Mouse (Mus musculus) midbrain, embryonic 16.5 days (tissue): ENCODE results near the gene Ormdl3. TPM values are rescaled to one million over a fixed set of nuclear protein-coding genes. Genes with fewer than 3 reads are reported as not detected.
A peak's percentile ranks its signal among the peaks of the same experiment; 100 is the strongest.

ENCODE experiments used
- ATAC-seq: fragments of 200-750 bp; cut with Nextera tagmentation; 2 replicates; pipeline ENCODE4 v1.8.0; 2017; ENCODE audit warnings: moderate TSS enrichment
- H3K27ac ChIP-seq: fragments of 300-500 bp; sonication (generic); 2 replicates; pipeline ENCODE4 v1.5.1; 2014; ENCODE audit warnings: mild to moderate bottlenecking, low read length, mixed read lengths
- H3K27me3 ChIP-seq: fragments of 300-500 bp; sonication (generic); 2 replicates; pipeline ENCODE4 v1.6.1; 2014; ENCODE audit warnings: low read depth, low read length, mixed read lengths; ENCODE audit not compliant: control insufficient read depth, insufficient read depth
- H3K36me3 ChIP-seq: fragments of 300-500 bp; sonication (generic); 2 replicates; pipeline ENCODE4 v1.6.1; 2014; ENCODE audit warnings: mild to moderate bottlenecking, low read length, moderate library complexity, mixed read lengths; ENCODE audit not compliant: control insufficient read depth, insufficient read depth
- H3K4me1 ChIP-seq: fragments of 300-500 bp; sonication (generic); 2 replicates; pipeline ENCODE4 v1.6.1; 2014; ENCODE audit warnings: mild to moderate bottlenecking, low read length, mixed read lengths; ENCODE audit not compliant: control insufficient read depth, insufficient read depth
- H3K4me2 ChIP-seq: fragments of 300-500 bp; sonication (generic); 2 replicates; pipeline ENCODE4 v1.6.1; 2014; ENCODE audit warnings: mild to moderate bottlenecking, low read length, mixed read lengths
- H3K4me3 ChIP-seq: fragments of 300-500 bp; sonication (generic); 2 replicates; pipeline ENCODE4 v1.5.1; 2014; ENCODE audit warnings: low read depth, mild to moderate bottlenecking, low read length, moderate library complexity, mixed read lengths
- H3K9ac ChIP-seq: fragments of 300-500 bp; sonication (generic); 2 replicates; pipeline ENCODE4 v1.6.1; 2014; ENCODE audit warnings: low read depth, low read length, mixed read lengths
- H3K9me3 ChIP-seq: fragments of 300-500 bp; sonication (generic); replicated peaks from 2 replicates; pipeline ENCODE4 v1.6.1; 2014; ENCODE audit warnings: mild to moderate bottlenecking, low read length, mixed read lengths; ENCODE audit not compliant: control insufficient read depth, poor library complexity, severe bottlenecking
- WGBS: fragments of 180-500 bp; shearing (Covaris S2); extraction: QIAGEN DNeasy Blood & Tissue Kit; methylation state at CpG from one replicate; pipeline ENCODE4 v1.1.7; 2014; 5-methylcytosine and 5-hydroxymethylcytosine counted together
- polyA plus RNA-seq: library from polyadenylated mRNA; unstranded; fragments of >200 nt; fragmentation: Nextera tagmentation; extraction: Ambion mirVana; gene quantifications from 2 replicates; pipeline ENCODE4 v1.2.1, GENCODE M21; 2015

Ormdl3 gene
- polyA plus RNA-seq, 1 experiment from 2014 or later: 121 TPM

DNA sequence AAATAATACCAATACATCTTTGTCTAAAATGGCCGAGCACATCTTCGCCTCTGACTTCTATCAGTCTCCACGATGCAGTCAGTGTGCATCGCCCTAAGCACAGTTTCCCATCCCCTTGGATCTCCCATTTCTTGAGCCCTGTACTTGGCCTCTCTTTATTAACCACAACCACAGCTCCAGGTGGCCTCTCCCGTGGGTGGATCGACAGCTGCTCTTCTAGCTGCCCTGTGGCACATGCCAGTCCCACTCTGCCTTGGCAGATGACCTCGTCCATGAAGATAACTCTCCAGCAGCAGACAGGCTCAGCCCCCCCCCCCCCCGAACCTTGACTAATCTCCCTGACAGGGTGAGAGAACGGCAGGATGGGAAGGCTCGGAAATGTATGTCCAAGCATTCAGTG is 8.3 kb upstream of the Ormdl3 start:
- H3K36me3 ChIP-seq: no peaks in the 10 kb centered on the region
- no peak for ATAC-seq
- H3K9me3 ChIP-seq: no peaks in the 10 kb centered on the region
- no peak overlapping the region for H3K27ac ChIP-seq
- H3K9ac ChIP-seq: no peak overlapping the region
- 70% methylated on average over 10 of the region's 10 CpGs for WGBS
- no peaks in the 10 kb centered on the region for H3K4me1 ChIP-seq
- no peak overlapping the region for H3K4me3 ChIP-seq
- H3K4me2 ChIP-seq: no peak overlapping the region
- H3K27me3 ChIP-seq: peaks cover 5% of the 10 kb centered on the region

DNA sequence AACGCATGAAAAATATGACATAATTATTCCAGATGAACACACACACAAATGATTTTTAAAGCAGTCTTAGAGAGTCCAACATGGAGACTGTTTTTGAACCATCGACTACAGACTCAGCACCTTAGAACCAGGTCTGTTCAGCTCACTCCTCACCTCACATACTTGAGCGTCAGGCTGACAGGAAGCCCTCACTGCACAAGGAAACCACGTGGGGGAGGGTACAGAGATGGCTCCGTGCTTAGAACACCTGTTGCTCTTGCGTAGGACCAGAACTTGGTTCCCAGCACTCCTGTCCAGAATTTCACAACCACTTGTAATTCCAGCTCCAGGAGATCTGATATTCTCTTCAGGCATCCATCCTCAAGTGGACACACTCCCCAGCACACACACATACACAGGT is 7.9 kb upstream of the Ormdl3 start:
- Histone ChIP-seq H3K9me3 (no peaks in the 10 kb centered on the region), H3K9ac (no peak overlapping the region), H3K4me3 (no peak overlapping the region), H3K4me1 (no peaks in the 10 kb centered on the region), H3K27ac (no peak overlapping the region), H3K4me2 (no peak overlapping the region), H3K27me3 (peaks cover 5% of the 10 kb centered on the region), H3K36me3 (no peaks in the 10 kb centered on the region)
- 77% methylated on average over 6 of the region's 6 CpGs for WGBS
- ATAC-seq: no peak

DNA sequence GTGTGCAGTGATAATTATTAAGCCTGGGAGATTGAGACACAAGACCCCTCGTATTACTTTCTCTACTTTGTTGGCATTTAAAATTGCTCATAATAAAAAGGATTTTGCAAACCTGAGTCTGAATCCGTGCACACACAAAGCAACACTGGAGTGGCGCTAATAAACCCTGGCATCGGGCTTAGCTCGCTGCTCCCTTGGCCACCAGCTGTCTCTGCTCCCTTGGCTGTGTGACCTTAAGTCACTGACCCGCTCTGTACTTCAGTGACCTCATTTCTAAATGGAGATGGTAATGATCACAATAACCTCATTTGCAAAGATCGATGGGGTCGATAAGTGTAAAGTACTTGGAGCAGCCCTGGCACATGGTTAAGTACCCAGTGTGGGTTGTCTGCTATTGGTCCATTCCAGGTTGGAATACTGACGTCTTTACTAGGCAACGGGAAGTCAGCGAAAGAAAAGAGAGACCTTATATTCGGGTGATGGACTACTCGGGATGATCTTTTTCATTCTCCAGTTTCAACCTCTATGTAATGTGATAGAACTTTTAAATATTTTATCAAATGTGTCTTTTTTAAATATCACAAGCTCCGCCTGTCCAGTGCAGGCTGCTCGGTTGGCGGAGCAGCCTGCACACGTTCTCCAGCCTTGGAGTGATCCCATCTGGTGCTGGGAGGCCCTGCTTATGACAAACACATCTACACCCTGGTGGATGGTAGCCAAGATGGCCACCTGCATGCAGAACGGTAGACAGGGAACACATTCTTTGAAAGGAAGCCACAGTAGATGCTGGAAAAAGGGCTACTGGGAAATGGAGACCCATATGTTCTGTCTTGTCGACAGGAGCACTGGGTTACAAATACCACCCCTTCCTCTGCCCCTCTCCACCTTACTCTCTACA is 3.6 kb upstream of the Ormdl3 start:
- H3K4me3 ChIP-seq: no peak overlapping the region
- H3K9ac ChIP-seq: no peak overlapping the region
- no peak overlapping the region for H3K4me2 ChIP-seq
- no peak overlapping the region for H3K27ac ChIP-seq
- no peaks in the 10 kb centered on the region for H3K36me3 ChIP-seq
- peaks cover 17% of the 10 kb centered on the region for H3K4me1 ChIP-seq
- ATAC-seq: no peak
- WGBS: 75% methylated on average over 19 of the region's 19 CpGs
- H3K27me3 ChIP-seq: no peaks in the 10 kb centered on the region; the same call in 1 of the 2 replicates
- no peaks in the 10 kb centered on the region for H3K9me3 ChIP-seq

DNA sequence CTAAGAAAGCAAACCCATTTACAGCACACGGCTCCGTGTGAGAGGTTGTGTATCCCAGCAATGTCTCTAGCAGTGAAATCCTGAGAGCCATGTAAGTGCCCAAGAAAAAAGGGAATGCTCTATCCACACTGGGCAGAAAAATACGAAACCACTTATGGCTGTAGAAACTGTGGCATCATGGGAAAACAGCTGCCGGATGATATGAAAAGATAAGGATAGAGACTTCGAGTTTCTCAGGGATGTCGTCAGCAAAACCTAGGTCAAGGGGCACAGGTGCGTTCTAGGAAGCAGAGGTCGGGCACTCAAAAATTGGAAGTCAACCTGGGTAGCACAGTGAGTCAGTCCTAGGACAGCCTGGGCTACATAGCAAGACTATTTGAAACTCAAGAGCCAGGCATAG is 2.1 kb upstream of the Ormdl3 start:
- no peak overlapping the region for H3K27ac ChIP-seq
- H3K4me2 ChIP-seq: no peak overlapping the region
- H3K36me3 ChIP-seq: no peaks in the 10 kb centered on the region
- no peaks in the 10 kb centered on the region; the same call in 1 of the 2 replicates for H3K27me3 ChIP-seq
- WGBS: 90% methylated on average over 8 of the region's 8 CpGs
- H3K4me3 ChIP-seq: no peak overlapping the region
- H3K9ac ChIP-seq: no peak overlapping the region
- no peaks in the 10 kb centered on the region for H3K9me3 ChIP-seq
- peaks cover 27% of the 10 kb centered on the region for H3K4me1 ChIP-seq
- no peak for ATAC-seq

DNA sequence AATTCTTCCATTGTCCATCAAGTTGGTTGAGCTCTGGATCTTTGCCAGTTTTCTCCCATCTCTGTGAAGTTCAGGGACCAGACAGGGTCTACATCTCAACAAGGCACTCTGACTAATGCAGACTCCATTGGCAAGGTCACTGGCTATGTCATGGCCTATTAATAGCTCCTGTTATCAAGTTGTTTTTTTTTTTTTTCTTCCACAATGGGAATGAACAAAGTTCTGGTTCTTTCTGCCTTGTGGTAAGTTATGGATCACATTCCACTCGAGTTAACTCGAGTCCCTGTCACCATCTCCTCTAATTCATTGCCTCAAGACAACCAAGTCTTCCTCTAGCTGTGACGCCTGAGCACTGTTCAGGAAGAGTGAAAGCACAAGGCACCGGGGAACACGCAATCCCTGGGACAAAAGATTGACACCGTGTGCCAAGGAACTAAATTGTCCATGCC is 1.7 kb upstream of the Ormdl3 start:
- Histone ChIP-seq H3K4me3 (no peak overlapping the region), H3K9ac (no peak overlapping the region), H3K27me3 (no peaks in the 10 kb centered on the region; the same call in 1 of the 2 replicates), H3K4me2 (peak overlapping the region; percentile 94), H3K9me3 (no peaks in the 10 kb centered on the region), H3K27ac (no peak overlapping the region), H3K36me3 (no peaks in the 10 kb centered on the region), H3K4me1 (peaks cover 27% of the 10 kb centered on the region)
- 77% methylated on average over 6 of the region's 6 CpGs for WGBS
- no peak for ATAC-seq

DNA sequence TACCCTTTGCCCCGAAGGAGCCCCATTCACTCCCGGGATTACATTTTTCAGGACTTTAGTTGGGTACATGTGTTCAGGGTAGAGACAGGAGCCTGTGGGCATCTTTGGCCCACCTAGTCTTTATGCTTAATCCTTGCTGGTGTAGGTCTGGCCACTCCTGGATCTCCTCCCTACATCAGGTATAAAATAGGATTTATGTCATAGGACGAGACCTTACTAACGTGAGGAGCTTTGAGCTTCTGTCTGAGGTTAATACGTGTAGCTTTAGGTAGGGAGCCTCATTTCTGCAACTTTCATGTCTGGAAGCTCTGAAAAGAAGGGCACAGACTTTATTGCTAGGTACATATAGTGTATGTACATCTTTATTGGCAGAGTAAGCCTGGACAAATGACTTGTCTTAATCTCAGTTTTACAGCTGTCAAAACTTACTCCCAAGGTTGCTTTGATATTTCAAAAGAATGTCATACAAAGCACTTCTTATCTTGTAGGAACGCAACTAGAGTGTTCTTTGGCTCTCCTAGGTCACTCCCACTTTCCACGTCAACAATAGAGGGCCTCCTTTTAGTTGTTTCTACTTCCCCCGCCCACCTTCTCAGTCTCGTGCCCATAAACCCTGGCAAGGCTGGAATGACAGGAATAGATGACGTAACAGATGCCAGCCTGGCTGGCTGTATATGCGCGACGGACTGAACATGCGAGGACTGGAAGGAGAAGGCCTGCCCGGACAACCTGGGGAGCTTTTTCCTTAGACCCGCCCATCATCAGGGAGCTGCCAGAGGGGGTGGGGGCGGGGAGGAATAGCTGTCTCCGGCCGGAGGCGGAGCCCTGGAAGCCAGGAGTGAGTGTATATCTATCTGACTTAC is 747 bp upstream of the Ormdl3 start:
- Histone ChIP-seq H3K4me2 (peak overlapping the region; percentile 94), H3K36me3 (peaks cover under 1% of the 10 kb centered on the region; the same call in 1 of the 2 replicates), H3K27ac (peak overlapping the region; percentile 72), H3K4me1 (peaks cover 27% of the 10 kb centered on the region), H3K27me3 (no peaks in the 10 kb centered on the region; the same call in 1 of the 2 replicates), H3K4me3 (peak overlapping the region; percentile 76), H3K9me3 (no peaks in the 10 kb centered on the region), H3K9ac (peak overlapping the region; percentile 82)
- 5% methylated on average over 20 of the region's 20 CpGs for WGBS
- peak; percentile 30; the same call in 1 of the 2 replicates for ATAC-seq

DNA sequence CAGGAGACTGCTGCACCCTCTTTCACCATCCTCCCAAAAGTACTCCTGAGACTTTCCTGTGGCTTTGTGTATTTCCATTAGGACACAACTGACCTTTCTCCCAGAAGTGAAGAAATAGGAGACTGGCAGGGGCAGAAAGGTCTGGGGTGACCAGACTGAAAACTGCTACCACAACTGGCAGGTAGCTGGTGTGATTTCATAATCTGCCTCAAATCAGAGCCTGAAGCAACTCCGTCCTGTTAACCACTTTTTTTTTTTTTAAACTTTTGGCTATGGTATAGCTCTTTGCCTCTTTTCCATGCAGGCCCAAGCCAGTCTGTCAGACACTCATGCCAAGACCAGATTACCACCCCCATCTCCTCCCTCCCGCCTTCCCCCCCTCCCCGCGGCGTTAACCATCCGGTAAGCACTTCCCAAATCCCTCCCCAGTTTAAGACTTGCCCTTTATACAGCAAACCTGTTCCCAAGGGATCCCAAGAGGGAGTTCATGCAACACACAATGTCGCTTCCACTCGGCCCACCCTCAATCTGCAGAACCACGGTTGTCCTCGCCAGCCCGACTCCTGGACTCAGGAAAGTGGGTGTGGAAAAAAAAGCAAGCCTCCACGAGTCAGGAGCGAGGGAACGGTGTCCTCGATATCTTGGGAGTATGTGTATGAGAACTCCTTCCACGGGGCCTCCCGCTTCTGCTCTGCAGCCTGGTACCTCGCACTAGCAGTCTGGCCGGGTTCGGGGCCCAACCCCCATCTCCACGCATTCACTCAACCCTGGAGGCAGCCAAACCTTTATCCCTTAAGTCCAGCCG is 879 bp downstream of the Ormdl3 start:
- H3K4me2 ChIP-seq: peak overlapping the region; percentile 94
- under 1% methylated on average over 22 of the region's 22 CpGs for WGBS

DNA sequence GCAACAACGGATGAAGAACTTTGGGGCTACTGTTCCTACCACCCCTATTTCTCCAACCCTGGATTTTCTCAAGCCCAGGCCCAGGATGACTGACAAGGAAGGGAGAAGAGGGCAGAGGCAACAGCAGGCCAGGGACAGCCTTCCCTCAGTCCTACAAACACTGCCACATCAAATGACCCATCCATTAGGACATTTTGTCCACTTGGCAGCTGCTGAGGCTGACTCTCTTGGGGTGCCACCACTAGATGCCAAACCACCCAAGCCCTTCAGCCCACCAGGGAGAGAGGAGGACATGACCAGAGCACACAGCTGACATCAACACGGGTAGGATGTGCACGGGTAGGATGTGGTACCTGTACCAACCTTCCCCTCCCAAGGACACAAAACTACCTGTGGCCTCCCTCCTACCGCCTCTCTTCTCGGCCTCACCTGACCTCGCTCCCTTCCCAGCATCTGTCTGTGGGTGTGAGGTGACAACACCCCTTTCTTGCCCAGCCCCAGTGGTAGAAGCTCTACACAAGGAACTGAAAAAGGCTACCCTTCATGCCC is 2.5 kb downstream of the Ormdl3 start:
- Histone ChIP-seq H3K27ac (no peak overlapping the region), H3K4me3 (no peak overlapping the region), H3K9ac (no peak overlapping the region), H3K27me3 (no peaks in the 10 kb centered on the region), H3K4me1 (peaks cover 27% of the 10 kb centered on the region), H3K9me3 (no peaks in the 10 kb centered on the region), H3K36me3 (peaks cover 10% of the 10 kb centered on the region), H3K4me2 (no peak overlapping the region)
- no peak for ATAC-seq
- WGBS: 93% methylated on average over 6 of the region's 6 CpGs

More for the DNA sequence above, 879 bp downstream of the Ormdl3 start:
- H3K27me3 ChIP-seq: no peaks in the 10 kb centered on the region
- H3K4me1 ChIP-seq: peaks cover 27% of the 10 kb centered on the region
- H3K36me3 ChIP-seq: peaks cover 10% of the 10 kb centered on the region
- no peaks in the 10 kb centered on the region for H3K9me3 ChIP-seq
- peak overlapping the region; percentile 76 for H3K4me3 ChIP-seq
- H3K27ac ChIP-seq: peak overlapping the region; percentile 82
- ATAC-seq: peak; percentile 49
- peak overlapping the region; percentile 82 for H3K9ac ChIP-seq
